Mouse (Mus musculus): ENCODE measurements around the gene Cdc42ep4. TPM values are rescaled to one million over a fixed set of nuclear protein-coding genes. Genes with fewer than 3 reads are reported as not detected.
A peak's percentile ranks its signal among the peaks of the same experiment; 100 is the strongest.

Gene Cdc42ep4
- 45.4 and 49.5 TPM in 2 replicates for polyA plus RNA-seq (2014; fragmentation: Nextera tagmentation; extraction: Ambion mirVana)

DNA sequence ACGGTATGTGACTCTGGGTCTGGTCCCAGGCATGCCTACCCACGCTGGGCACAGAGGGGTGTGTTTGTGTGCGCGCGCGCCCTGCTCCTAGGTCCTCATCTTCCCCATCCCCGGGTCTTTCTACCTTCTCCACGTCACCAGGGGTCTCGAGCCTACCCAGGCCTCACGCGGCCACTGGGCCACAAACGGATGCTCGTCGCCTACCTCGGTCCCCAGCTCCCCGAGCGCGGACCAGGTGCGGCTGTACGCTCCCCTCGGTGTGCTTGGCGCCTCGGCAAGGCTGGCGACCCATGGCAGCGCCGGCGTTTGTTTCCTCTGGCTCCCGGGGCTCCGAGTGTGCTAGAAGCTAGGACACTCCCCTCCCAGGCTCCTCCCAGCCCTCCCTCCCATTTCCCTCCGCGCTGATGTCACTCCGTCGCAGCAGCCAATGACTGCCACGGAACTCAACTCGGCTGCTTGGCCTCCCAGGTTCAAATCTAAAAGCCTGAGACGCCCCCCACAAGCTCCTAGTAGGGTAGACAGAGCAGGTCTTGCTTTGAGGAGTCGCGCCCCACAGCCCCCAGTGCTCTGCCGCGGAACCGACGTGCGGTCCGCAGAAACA lies at the start of gene Cdc42ep4:
Cdc42ep4 (minus strand) TSS at position 398 of the 601 bp plus-strand sequence.
- Histone ChIP-seq H3K27me3 (ENCODE audit: control insufficient read depth, insufficient read depth, low read length) (no peaks in the 10 kb centered on the region), H3K9me3 (ENCODE audit: control insufficient read depth, low read length) (no peaks in the 10 kb centered on the region), H3K4me3 (replicated peaks; ENCODE audit: low read depth, low read length) (peak within 1 kb of the TSS; percentile 87), H3K27ac (replicated peaks; ENCODE audit: low read depth, low read length) (peak within 1 kb of the TSS; percentile 93), H3K4me2 (ENCODE audit: low read length) (peak within 1 kb of the TSS; percentile 80), H3K36me3 (ENCODE audit: control insufficient read depth, insufficient read depth, low read length) (no peaks in the 10 kb centered on the region; the same call in 1 of the 2 replicates), H3K9ac (replicated peaks; ENCODE audit: low read length) (peak within 1 kb of the TSS; percentile 89), H3K4me1 (ENCODE audit: control insufficient read depth, insufficient read depth, low read length) (peaks cover 34% of the 10 kb centered on the region)
- under 1% methylated on average over 44 of the region's 44 CpGs for WGBS
- ATAC-seq (ENCODE audit: low FRiP score, low TSS enrichment) (peak; percentile 86), DNase-seq (peak; percentile 95)

DNA sequence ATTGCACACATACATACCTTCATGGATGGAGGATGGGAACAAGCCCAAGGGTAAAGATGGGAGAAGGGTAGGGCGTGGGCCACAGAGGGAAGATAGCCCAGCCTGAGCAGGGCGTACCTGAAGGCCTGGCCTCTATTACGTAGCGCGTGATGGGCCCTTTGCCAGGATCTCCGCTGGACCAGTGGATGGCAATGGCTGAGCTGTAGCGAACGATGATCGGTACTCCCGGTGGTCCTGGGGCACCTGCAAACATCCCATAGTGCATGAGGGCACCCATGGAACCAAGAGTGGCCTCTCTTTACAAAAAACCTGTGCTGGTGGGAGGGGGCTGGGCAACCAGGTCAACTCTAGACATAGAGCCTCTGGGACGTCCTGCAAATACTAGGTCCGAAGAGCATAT lies 48.3 kb upstream of the Cdc42ep4 start:
- Histone ChIP-seq H3K27me3 (ENCODE audit: control insufficient read depth, insufficient read depth, low read length) (no peaks in the 10 kb centered on the region), H3K27ac (replicated peaks; ENCODE audit: low read depth, low read length) (no peak overlapping the region), H3K9me3 (ENCODE audit: control insufficient read depth, low read length) (no peaks in the 10 kb centered on the region), H3K9ac (replicated peaks; ENCODE audit: low read length) (no peak overlapping the region), H3K4me2 (ENCODE audit: low read length) (no peak overlapping the region), H3K4me1 (ENCODE audit: control insufficient read depth, insufficient read depth, low read length) (peaks cover 11% of the 10 kb centered on the region), H3K4me3 (replicated peaks; ENCODE audit: low read depth, low read length) (no peak overlapping the region), H3K36me3 (ENCODE audit: control insufficient read depth, insufficient read depth, low read length) (no peaks in the 10 kb centered on the region)
- ATAC-seq (ENCODE audit: low FRiP score, low TSS enrichment) (no peak), DNase-seq (no peak)
- WGBS = 97% methylated on average over 12 of the region's 12 CpGs

DNA sequence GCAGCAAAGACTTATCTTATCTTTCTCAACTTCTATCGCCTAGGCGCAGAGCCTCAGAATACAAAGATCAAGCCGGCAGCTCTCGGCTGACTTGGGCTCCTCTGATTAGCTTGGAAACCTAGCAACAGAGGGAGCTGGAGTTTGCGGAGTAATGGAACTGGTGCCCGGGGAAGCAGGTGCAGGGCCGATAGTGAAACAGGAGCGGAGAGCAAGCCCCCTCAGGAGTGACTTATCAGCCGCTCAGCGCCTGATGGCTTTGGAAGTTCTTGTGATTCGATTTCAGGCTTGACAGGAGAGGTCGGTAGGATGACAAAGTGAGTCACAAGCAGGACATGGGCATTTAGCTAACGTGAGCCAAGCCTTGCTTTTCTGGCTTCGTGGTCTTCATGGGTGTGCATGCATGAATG lies 47.4 kb upstream of the Cdc42ep4 start:
- Histone ChIP-seq H3K4me1 (ENCODE audit: control insufficient read depth, insufficient read depth, low read length) (peaks cover 11% of the 10 kb centered on the region), H3K9me3 (ENCODE audit: control insufficient read depth, low read length) (no peaks in the 10 kb centered on the region), H3K9ac (replicated peaks; ENCODE audit: low read length) (no peak overlapping the region), H3K27ac (replicated peaks; ENCODE audit: low read depth, low read length) (no peak overlapping the region), H3K27me3 (ENCODE audit: control insufficient read depth, insufficient read depth, low read length) (no peaks in the 10 kb centered on the region), H3K4me3 (replicated peaks; ENCODE audit: low read depth, low read length) (no peak overlapping the region), H3K36me3 (ENCODE audit: control insufficient read depth, insufficient read depth, low read length) (no peaks in the 10 kb centered on the region), H3K4me2 (ENCODE audit: low read length) (no peak overlapping the region)
- DNase-seq (peak; percentile 66), ATAC-seq (ENCODE audit: low FRiP score, low TSS enrichment) (no peak)
- 30% methylated on average over 14 of the region's 14 CpGs for WGBS

DNA sequence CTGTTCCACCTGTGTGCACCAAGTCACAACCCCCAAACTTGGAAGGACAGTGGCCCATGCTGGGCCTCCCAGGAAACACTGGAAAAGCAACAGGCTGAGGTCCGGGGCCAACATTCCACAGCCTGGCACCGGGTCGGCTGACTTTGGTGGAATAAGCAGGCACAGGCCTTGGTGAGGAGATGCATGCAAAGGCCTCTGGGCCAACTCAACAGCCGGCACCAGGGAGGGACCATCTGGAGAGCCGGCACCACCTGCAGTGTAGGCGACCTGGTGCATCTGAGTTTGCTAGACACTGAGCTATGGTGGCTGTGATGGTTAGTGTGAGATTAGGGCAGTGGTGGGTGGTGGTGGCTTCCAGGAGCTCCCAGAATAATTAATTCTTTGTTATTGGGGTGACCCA lies 46.3 kb upstream of the Cdc42ep4 start:
- no peak overlapping the region for H3K4me3 ChIP-seq (replicated peaks; ENCODE audit: low read depth, low read length)
- ATAC-seq (ENCODE audit: low FRiP score, low TSS enrichment) (no peak), DNase-seq (no peak)
- no peak overlapping the region for H3K27ac ChIP-seq (replicated peaks; ENCODE audit: low read depth, low read length)
- H3K9me3 ChIP-seq (ENCODE audit: control insufficient read depth, low read length) = no peaks in the 10 kb centered on the region
- H3K4me1 ChIP-seq (ENCODE audit: control insufficient read depth, insufficient read depth, low read length) = peaks cover 11% of the 10 kb centered on the region
- no peaks in the 10 kb centered on the region for H3K36me3 ChIP-seq (ENCODE audit: control insufficient read depth, insufficient read depth, low read length)
- H3K9ac ChIP-seq (replicated peaks; ENCODE audit: low read length) = no peak overlapping the region
- H3K4me2 ChIP-seq (ENCODE audit: low read length) = no peak overlapping the region
- no peaks in the 10 kb centered on the region for H3K27me3 ChIP-seq (ENCODE audit: control insufficient read depth, insufficient read depth, low read length)
- WGBS = 67% methylated on average over 6 of the region's 6 CpGs

DNA sequence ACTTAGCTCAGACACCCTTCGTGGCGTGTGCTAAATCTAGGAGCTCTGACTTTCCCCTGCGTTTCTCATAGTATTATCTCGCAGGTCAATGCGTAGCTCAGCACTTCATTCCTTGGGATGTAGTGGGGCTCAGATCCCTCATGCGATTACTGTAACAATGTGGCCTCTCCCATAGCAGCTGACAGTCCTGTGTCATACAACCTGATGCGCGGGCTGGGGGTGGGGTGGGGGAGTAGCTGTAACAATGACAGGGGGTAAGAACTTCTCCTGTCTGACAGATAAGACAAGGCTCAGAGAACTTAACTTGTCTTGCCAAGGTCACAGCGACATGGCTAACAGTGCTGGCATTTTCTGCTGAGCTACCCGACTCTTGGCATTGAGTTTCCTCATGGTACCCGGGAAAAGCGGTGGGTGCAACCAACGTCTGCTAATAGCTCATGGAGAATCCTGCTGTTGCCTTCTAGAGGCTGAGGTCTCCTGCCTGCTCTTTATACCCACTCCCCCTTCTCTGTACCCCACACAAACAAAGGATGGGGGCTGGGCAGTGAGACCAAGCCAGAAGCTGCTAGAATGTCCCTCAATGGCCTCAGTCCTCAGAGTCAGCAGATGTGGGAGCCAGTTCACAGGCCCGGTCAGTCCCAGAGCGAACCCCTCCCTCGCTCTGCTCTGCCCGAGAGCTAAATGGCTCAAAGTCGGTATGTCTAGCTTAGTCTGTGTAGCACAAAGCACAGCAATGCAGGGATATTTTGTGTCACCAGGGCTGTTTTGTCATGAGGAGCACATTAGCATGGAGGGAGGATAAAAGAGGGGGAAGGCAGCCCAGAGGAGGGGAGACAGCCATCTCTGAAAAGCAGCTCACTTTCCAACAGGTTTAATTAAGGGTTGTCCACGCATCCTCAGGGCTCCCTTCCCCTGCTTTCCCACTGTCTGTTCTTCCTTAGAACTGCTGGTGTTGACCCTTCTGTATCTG lies 45.6 kb upstream of the Cdc42ep4 start:
- Histone ChIP-seq H3K9me3 (ENCODE audit: control insufficient read depth, low read length) (no peaks in the 10 kb centered on the region), H3K4me3 (replicated peaks; ENCODE audit: low read depth, low read length) (no peak overlapping the region), H3K27ac (replicated peaks; ENCODE audit: low read depth, low read length) (peak overlapping the region; percentile 63), H3K4me1 (ENCODE audit: control insufficient read depth, insufficient read depth, low read length) (peaks cover 11% of the 10 kb centered on the region), H3K9ac (replicated peaks; ENCODE audit: low read length) (0 out of 2 replicates have a peak overlapping the region, but pooled peaks have one; percentile 23), H3K4me2 (ENCODE audit: low read length) (no peak overlapping the region), H3K27me3 (ENCODE audit: control insufficient read depth, insufficient read depth, low read length) (no peaks in the 10 kb centered on the region), H3K36me3 (ENCODE audit: control insufficient read depth, insufficient read depth, low read length) (no peaks in the 10 kb centered on the region)
- ATAC-seq (ENCODE audit: low FRiP score, low TSS enrichment) (no peak), DNase-seq (no peak)
- 45% methylated on average over 19 of the region's 19 CpGs for WGBS

DNA sequence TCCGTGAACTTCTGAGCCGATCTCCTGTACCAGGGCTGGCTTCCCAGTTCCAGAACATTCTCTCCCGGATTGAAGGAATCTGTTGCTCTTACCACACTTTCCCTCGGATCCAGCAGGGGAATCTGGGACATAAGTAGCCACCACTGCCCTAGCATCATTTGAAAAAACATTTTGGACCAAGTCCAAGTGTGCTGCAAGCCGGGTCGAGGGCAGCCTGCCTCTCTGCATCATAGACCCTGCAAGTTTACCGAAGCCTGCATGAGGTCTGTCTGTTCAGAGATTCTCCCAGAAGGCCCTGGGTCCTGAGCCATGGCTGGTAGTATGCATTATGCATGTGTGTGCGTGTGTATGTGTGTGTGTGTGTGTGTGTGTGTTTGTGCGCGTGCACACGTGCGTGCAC lies 44.2 kb upstream of the Cdc42ep4 start:
- H3K9ac ChIP-seq (replicated peaks; ENCODE audit: low read length) = no peak overlapping the region
- DNase-seq (no peak), ATAC-seq (ENCODE audit: low FRiP score, low TSS enrichment) (no peak)
- H3K9me3 ChIP-seq (ENCODE audit: control insufficient read depth, low read length) = no peaks in the 10 kb centered on the region
- H3K27me3 ChIP-seq (ENCODE audit: control insufficient read depth, insufficient read depth, low read length) = no peaks in the 10 kb centered on the region
- 84% methylated on average over 12 of the region's 12 CpGs for WGBS
- no peaks in the 10 kb centered on the region for H3K36me3 ChIP-seq (ENCODE audit: control insufficient read depth, insufficient read depth, low read length)
- H3K4me1 ChIP-seq (ENCODE audit: control insufficient read depth, insufficient read depth, low read length) = peaks cover 25% of the 10 kb centered on the region
- no peak overlapping the region for H3K4me2 ChIP-seq (ENCODE audit: low read length)
- H3K4me3 ChIP-seq (replicated peaks; ENCODE audit: low read depth, low read length) = no peak overlapping the region
- no peak overlapping the region for H3K27ac ChIP-seq (replicated peaks; ENCODE audit: low read depth, low read length)

DNA sequence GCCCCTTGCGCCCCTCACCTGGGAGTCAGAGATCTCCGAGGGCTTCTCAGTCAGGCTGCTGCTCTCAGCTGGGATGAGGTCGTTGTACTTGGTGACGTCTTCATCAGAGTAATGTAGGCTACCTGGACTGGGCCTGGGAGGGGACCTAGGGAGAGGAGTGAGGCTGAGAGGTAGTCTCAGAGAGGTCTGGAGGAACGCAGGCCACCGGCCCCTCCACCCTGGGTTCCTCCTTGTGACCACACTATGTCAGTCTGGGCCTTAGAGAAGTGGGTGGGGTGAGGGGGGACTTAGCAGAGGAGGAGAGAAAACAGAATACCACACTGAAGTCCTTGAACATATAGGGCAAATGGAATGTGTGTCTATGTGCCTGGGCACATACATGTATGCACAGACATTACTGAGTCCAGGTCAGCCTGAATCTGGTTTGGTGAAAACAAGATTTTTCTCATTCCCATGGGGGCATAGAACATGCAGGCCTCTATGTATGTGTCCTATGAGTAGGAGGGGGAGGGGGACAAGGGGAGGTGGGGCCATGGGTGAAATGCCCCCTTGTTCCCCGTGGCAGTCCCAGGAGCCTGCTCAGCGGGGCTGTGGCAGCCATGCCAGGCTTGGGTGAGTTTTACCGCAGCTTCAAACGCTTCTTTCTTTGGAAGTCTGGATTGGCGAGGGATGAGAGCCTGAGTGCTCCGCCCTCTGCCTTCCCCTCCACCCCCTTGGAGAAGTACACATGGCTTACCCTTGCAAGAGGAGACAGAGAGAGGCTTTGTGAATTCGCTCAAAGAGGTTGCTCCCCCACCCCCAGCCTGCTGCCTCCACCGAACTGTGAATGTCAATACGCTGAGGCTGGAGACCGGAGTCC lies 39.9 kb upstream of the Cdc42ep4 start:
- Histone ChIP-seq H3K9ac (replicated peaks; ENCODE audit: low read length) (0 out of 2 replicates have a peak overlapping the region, but pooled peaks have one; percentile 12), H3K4me3 (replicated peaks; ENCODE audit: low read depth, low read length) (no peak overlapping the region), H3K27ac (replicated peaks; ENCODE audit: low read depth, low read length) (peak overlapping the region; percentile 67), H3K36me3 (ENCODE audit: control insufficient read depth, insufficient read depth, low read length) (no peaks in the 10 kb centered on the region), H3K9me3 (ENCODE audit: control insufficient read depth, low read length) (no peaks in the 10 kb centered on the region), H3K4me2 (ENCODE audit: low read length) (no peak overlapping the region), H3K27me3 (ENCODE audit: control insufficient read depth, insufficient read depth, low read length) (no peaks in the 10 kb centered on the region), H3K4me1 (ENCODE audit: control insufficient read depth, insufficient read depth, low read length) (peaks cover 28% of the 10 kb centered on the region)
- DNase-seq (peak; percentile 69), ATAC-seq (ENCODE audit: low FRiP score, low TSS enrichment) (peak; percentile 73)
- 23% methylated on average over 16 of the region's 16 CpGs for WGBS

DNA sequence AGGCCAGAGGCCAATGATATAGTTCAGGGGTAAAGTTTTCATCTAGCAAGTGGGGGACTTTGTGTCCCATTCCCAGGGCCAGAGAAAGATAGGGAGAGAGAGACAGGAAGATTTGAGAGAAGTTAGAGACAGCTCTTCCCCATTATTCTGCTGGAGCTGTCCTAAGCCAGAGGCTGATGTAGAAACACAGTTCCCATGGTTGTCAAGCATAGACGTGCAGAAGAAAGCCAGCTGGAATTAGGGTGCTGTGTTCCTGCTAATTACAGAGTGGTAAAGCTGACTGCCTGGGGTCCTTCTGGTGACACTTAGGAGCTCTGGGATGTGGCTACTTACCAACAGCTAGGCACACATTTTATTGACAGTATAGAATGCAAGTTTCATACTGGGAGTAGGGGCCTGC lies 37.4 kb upstream of the Cdc42ep4 start:
- 38% methylated on average over 1 of the region's 1 CpGs for WGBS
- H3K4me2 ChIP-seq (ENCODE audit: low read length) = no peak overlapping the region
- no peak overlapping the region for H3K27ac ChIP-seq (replicated peaks; ENCODE audit: low read depth, low read length)
- no peaks in the 10 kb centered on the region for H3K36me3 ChIP-seq (ENCODE audit: control insufficient read depth, insufficient read depth, low read length)
- no peak overlapping the region for H3K9ac ChIP-seq (replicated peaks; ENCODE audit: low read length)
- peaks cover 47% of the 10 kb centered on the region for H3K4me1 ChIP-seq (ENCODE audit: control insufficient read depth, insufficient read depth, low read length)
- no peak overlapping the region for H3K4me3 ChIP-seq (replicated peaks; ENCODE audit: low read depth, low read length)
- H3K9me3 ChIP-seq (ENCODE audit: control insufficient read depth, low read length) = no peaks in the 10 kb centered on the region
- ATAC-seq (ENCODE audit: low FRiP score, low TSS enrichment) (no peak), DNase-seq (no peak)
- H3K27me3 ChIP-seq (ENCODE audit: control insufficient read depth, insufficient read depth, low read length) = no peaks in the 10 kb centered on the region

Measured in midbrain, embryonic 14.5 days (tissue).